Mouse (Mus musculus) embryo, embryonic 11.5 days (tissue): ENCODE data around the gene Ppm1a.

Experiments used
- DNase-seq: peaks from one replicate; pipeline ENCODE4 v3.0.0-alpha.2; 2012; ENCODE audit warnings: low read depth, low spot score

Ppm1a gene

GRCm38 (mm10) chr12:72825656-72826055 lies 68.4 kb downstream of the Ppm1a start:
- no peak for DNase-seq

GRCm38 (mm10) chr12:72828846-72829556 lies 71.7 kb downstream of the Ppm1a start:
- DNase-seq: no peak

- DNase-seq: no peak
Observed at GRCm38 (mm10) chr12:72829777-72830176, 72.5 kb downstream of the Ppm1a start.

GRCm38 (mm10) chr12:72830317-72830716 lies 73.1 kb downstream of the Ppm1a start:
- DNase-seq: no peak

- DNase-seq: no peak
Observed at GRCm38 (mm10) chr12:72831711-72832432, 74.6 kb downstream of the Ppm1a start.

GRCm38 (mm10) chr12:72834773-72835517 lies 77.7 kb downstream of the Ppm1a start:
- DNase-seq: no peak

GRCm38 (mm10) chr12:72835518-72836015 lies 78.3 kb downstream of the Ppm1a start:
- no peak for DNase-seq

DNA sequence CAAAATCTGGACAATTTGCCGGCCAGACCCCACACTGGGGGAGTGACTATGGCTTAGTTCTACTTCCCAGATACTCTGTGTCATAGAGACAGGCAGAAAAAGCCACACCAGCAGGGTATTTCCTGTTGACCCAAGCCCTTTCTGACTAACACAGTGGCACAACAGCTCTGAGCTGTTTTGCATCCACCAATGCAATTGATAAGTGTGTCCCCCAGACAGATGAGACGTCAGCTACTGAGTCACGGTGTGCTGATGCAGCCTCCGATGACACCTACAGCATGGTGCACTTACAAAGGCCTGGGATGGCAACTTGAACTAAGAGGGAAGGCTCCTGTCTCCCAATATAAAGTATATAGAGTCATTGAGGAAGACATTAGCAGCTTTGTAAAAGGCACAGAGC lies 80.0 kb downstream of the Ppm1a start:
- no peak for DNase-seq

DNA sequence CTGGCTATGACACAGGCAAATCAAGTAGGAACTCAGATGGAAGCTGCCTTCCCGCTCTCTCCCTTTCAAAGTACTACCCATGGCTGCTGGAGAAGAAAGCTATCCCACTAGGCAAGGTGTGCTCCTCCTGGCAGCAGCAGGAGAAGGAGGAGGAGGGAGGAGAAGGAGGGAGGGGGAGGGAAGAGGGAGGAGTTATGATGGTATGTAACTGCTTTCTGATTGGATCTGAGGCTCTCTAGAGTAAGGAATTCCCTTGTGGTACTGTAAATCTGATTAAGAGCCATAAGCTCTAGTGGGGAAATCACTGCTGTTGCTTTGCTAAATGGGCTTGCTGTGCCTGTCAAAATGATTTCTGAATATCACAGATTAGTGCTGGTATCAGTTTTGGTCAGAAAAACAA lies 84.2 kb downstream of the Ppm1a start:
- no peak for DNase-seq

- no peak for DNase-seq
Observed at GRCm38 (mm10) chr12:72843135-72843534, 85.9 kb downstream of the Ppm1a start.

DNA sequence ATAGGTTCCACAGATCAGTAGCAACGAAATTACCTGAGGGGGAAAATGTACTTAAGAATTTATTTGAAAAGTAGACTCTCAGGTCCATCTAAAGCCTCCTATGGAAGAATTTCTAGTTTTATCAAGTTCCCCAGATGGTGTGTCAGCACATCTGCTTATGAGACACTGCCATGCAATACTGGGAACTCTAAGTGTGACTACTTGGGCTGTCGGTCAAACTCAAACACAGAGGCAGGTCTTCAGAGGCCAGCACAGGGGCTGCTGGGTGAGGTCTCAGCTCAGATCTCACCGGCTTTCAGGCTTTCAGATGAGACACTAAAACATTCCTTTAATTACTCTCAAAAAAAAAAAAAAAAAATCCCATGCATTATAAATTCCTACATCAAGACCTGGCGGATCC lies 86.3 kb downstream of the Ppm1a start:
- DNase-seq: no peak

- DNase-seq: no peak
Observed at GRCm38 (mm10) chr12:72843973-72844620, 86.8 kb downstream of the Ppm1a start.

- no peak for DNase-seq
Observed at GRCm38 (mm10) chr12:72845946-72846345, 88.7 kb downstream of the Ppm1a start.

DNA sequence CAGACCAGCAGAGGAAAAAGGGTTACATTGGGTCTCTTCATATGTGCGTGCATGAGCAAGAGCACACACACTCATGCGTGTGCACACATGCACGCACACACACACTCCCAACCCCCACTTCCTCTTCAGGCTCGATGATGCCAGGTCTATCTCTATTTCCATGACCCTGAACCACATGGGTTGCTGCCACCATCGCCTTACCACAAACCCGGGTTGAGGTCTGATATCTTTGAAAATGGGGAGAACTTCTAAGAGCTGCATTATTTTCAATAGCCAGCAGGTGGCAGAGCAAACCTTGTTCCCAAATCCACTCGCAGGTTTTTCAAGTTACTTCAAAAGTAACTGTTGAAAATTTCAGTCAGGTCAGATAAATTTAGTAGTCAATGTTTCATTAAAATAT lies 90.5 kb downstream of the Ppm1a start:
- DNase-seq: peak; percentile 46
